Mouse (Mus musculus): ENCODE data around the gene Tatdn2. TPM values are rescaled to one million over a fixed set of nuclear protein-coding genes. Genes with fewer than 3 reads are reported as not detected.
"Not testable (repeated sequence)": the region's sequence is repeated elsewhere in the genome, so short reads cannot be mapped to it uniquely, and the experiment has no call there.

Gene Tatdn2
- polyA plus RNA-seq, 1 experiment from 2014 or later = 0.93 TPM

GRCm38 (mm10) chr6:113692661-113693133 lies 4.2 kb upstream of the Tatdn2 start:
- Histone ChIP-seq H3K4me1 (ENCODE audit: control insufficient read depth, insufficient read depth, low read length) (peaks cover 34% of the 10 kb centered on the region), H3K9me3 (replicated peaks; ENCODE audit: control insufficient read depth, low read length) (no peaks in the 10 kb centered on the region), H3K4me2 (peak overlapping the region; percentile 43), H3K27ac (ENCODE audit: low read depth, low read length) (no peak overlapping the region), H3K4me3 (ENCODE audit: low read depth, low read length) (no peak overlapping the region), H3K27me3 (ENCODE audit: control insufficient read depth, insufficient read depth, low read length) (no peaks in the 10 kb centered on the region), H3K9ac (ENCODE audit: low read depth, low read length) (no peak overlapping the region), H3K36me3 (ENCODE audit: control insufficient read depth, insufficient read depth, low read length) (no peaks in the 10 kb centered on the region)
- WGBS (ENCODE audit: insufficient replicate concordance) = 76% methylated on average over 5 of the region's 5 CpGs
- no peak for ATAC-seq (replicated peaks; ENCODE audit: insufficient number of reproducible peaks, low FRiP score, low TSS enrichment)

- 76% methylated on average over 5 of the region's 5 CpGs for WGBS (ENCODE audit: insufficient replicate concordance)
- H3K4me2 ChIP-seq = peak overlapping the region; percentile 43; the same call in 1 of the 2 replicates
Observed at GRCm38 (mm10) chr6:113693377-113693776, 3.5 kb upstream of the Tatdn2 start.

GRCm38 (mm10) chr6:113695203-113695602 lies 1.6 kb upstream of the Tatdn2 start:
- no peak for ATAC-seq (replicated peaks; ENCODE audit: insufficient number of reproducible peaks, low FRiP score, low TSS enrichment)
- no peak overlapping the region for H3K9ac ChIP-seq (ENCODE audit: low read depth, low read length)
- no peak overlapping the region for H3K4me2 ChIP-seq
- no peak overlapping the region for H3K27ac ChIP-seq (ENCODE audit: low read depth, low read length)
- H3K4me3 ChIP-seq (ENCODE audit: low read depth, low read length) = no peak overlapping the region
- no peaks in the 10 kb centered on the region; the same call in 1 of the 2 replicates for H3K36me3 ChIP-seq (ENCODE audit: control insufficient read depth, insufficient read depth, low read length)
- H3K27me3 ChIP-seq (ENCODE audit: control insufficient read depth, insufficient read depth, low read length) = no peaks in the 10 kb centered on the region
- no peaks in the 10 kb centered on the region for H3K9me3 ChIP-seq (replicated peaks; ENCODE audit: control insufficient read depth, low read length)
- WGBS (ENCODE audit: insufficient replicate concordance) = 68% methylated on average over 1 of the region's 1 CpGs
- H3K4me1 ChIP-seq (ENCODE audit: control insufficient read depth, insufficient read depth, low read length) = peaks cover 40% of the 10 kb centered on the region

More at GRCm38 (mm10) chr6:113693377-113693776, 3.5 kb upstream of the Tatdn2 start:
- Histone ChIP-seq H3K4me1 (ENCODE audit: control insufficient read depth, insufficient read depth, low read length) (peaks cover 38% of the 10 kb centered on the region), H3K27me3 (ENCODE audit: control insufficient read depth, insufficient read depth, low read length) (no peaks in the 10 kb centered on the region), H3K4me3 (ENCODE audit: low read depth, low read length) (no peak overlapping the region), H3K9me3 (replicated peaks; ENCODE audit: control insufficient read depth, low read length) (no peaks in the 10 kb centered on the region), H3K27ac (ENCODE audit: low read depth, low read length) (no peak overlapping the region), H3K36me3 (ENCODE audit: control insufficient read depth, insufficient read depth, low read length) (no peaks in the 10 kb centered on the region), H3K9ac (ENCODE audit: low read depth, low read length) (no peak overlapping the region)
- ATAC-seq (replicated peaks; ENCODE audit: insufficient number of reproducible peaks, low FRiP score, low TSS enrichment) = no peak

- H3K4me3 ChIP-seq (ENCODE audit: low read depth, low read length) = peak overlapping the region; percentile 85
- H3K4me1 ChIP-seq (ENCODE audit: control insufficient read depth, insufficient read depth, low read length) = peaks cover 36% of the 10 kb centered on the region
- H3K9me3 ChIP-seq (replicated peaks; ENCODE audit: control insufficient read depth, low read length) = no peaks in the 10 kb centered on the region
- H3K27me3 ChIP-seq (ENCODE audit: control insufficient read depth, insufficient read depth, low read length) = no peaks in the 10 kb centered on the region
- no peak for ATAC-seq (replicated peaks; ENCODE audit: insufficient number of reproducible peaks, low FRiP score, low TSS enrichment)
- peak overlapping the region; percentile 95 for H3K27ac ChIP-seq (ENCODE audit: low read depth, low read length)
- WGBS (ENCODE audit: insufficient replicate concordance) = 39% methylated on average over 4 of the region's 4 CpGs
- H3K4me2 ChIP-seq = peak overlapping the region; percentile 87
- H3K9ac ChIP-seq (ENCODE audit: low read depth, low read length) = peak overlapping the region; percentile 58
- H3K36me3 ChIP-seq (ENCODE audit: control insufficient read depth, insufficient read depth, low read length) = peaks cover 2% of the 10 kb centered on the region; the same call in 1 of the 2 replicates
Observed at GRCm38 (mm10) chr6:113695766-113696355, 989 bp upstream of the Tatdn2 start.

- Histone ChIP-seq H3K36me3 (ENCODE audit: control insufficient read depth, insufficient read depth, low read length) (peaks cover 6% of the 10 kb centered on the region; the same call in 1 of the 2 replicates), H3K27ac (ENCODE audit: low read depth, low read length) (peak overlapping the region; percentile 95), H3K4me1 (ENCODE audit: control insufficient read depth, insufficient read depth, low read length) (peaks cover 27% of the 10 kb centered on the region), H3K27me3 (ENCODE audit: control insufficient read depth, insufficient read depth, low read length) (no peaks in the 10 kb centered on the region), H3K9ac (ENCODE audit: low read depth, low read length) (peak overlapping the region; percentile 91), H3K4me3 (ENCODE audit: low read depth, low read length) (peak overlapping the region; percentile 85), H3K9me3 (replicated peaks; ENCODE audit: control insufficient read depth, low read length) (no peaks in the 10 kb centered on the region), H3K4me2 (peak overlapping the region; percentile 87)
- WGBS (ENCODE audit: insufficient replicate concordance) = under 1% methylated on average over 102 of the region's 113 CpGs
- ATAC-seq (replicated peaks; ENCODE audit: insufficient number of reproducible peaks, low FRiP score, low TSS enrichment) = no peak
Observed at GRCm38 (mm10) chr6:113697222-113698205, 664 bp downstream of the Tatdn2 start.

- no peak overlapping the region for H3K4me2 ChIP-seq
- H3K4me3 ChIP-seq (ENCODE audit: low read depth, low read length) = no peak overlapping the region
- no peak for ATAC-seq (replicated peaks; ENCODE audit: insufficient number of reproducible peaks, low FRiP score, low TSS enrichment)
- H3K27ac ChIP-seq (ENCODE audit: low read depth, low read length) = no peak overlapping the region
- 91% methylated on average over 3 of the region's 3 CpGs for WGBS (ENCODE audit: insufficient replicate concordance)
- H3K27me3 ChIP-seq (ENCODE audit: control insufficient read depth, insufficient read depth, low read length) = no peaks in the 10 kb centered on the region
- H3K36me3 ChIP-seq (ENCODE audit: control insufficient read depth, insufficient read depth, low read length) = peaks cover 39% of the 10 kb centered on the region
- no peaks in the 10 kb centered on the region for H3K9me3 ChIP-seq (replicated peaks; ENCODE audit: control insufficient read depth, low read length)
- H3K4me1 ChIP-seq (ENCODE audit: control insufficient read depth, insufficient read depth, low read length) = no peaks in the 10 kb centered on the region
- H3K9ac ChIP-seq (ENCODE audit: low read depth, low read length) = no peak overlapping the region
Observed at GRCm38 (mm10) chr6:113712718-113713117, 15.9 kb downstream of the Tatdn2 start.

GRCm38 (mm10) chr6:113713389-113713788 lies 16.5 kb downstream of the Tatdn2 start:
- not testable (repeated sequence) for H3K9me3 ChIP-seq (replicated peaks; ENCODE audit: control insufficient read depth, low read length); ATAC-seq (replicated peaks; ENCODE audit: insufficient number of reproducible peaks, low FRiP score, low TSS enrichment); H3K9ac ChIP-seq (ENCODE audit: low read depth, low read length); H3K4me1 ChIP-seq (ENCODE audit: control insufficient read depth, insufficient read depth, low read length); H3K4me2 ChIP-seq; H3K27me3 ChIP-seq (ENCODE audit: control insufficient read depth, insufficient read depth, low read length); H3K4me3 ChIP-seq (ENCODE audit: low read depth, low read length); H3K27ac ChIP-seq (ENCODE audit: low read depth, low read length)
- WGBS (ENCODE audit: insufficient replicate concordance) = 87% methylated on average over 5 of the region's 5 CpGs
- H3K36me3 ChIP-seq (ENCODE audit: control insufficient read depth, insufficient read depth, low read length) = peaks cover 37% of the 10 kb centered on the region

GRCm38 (mm10) chr6:113714276-113714675 lies 17.4 kb downstream of the Tatdn2 start:
- no peak overlapping the region for H3K4me2 ChIP-seq
- 93% methylated on average over 2 of the region's 2 CpGs for whole genome bisulfite sequencing (ENCODE audit: insufficient replicate concordance)
- no peak overlapping the region for H3K4me3 ChIP-seq (ENCODE audit: low read depth, low read length)
- no peak overlapping the region for H3K9ac ChIP-seq (ENCODE audit: low read depth, low read length)
- H3K4me1 ChIP-seq (ENCODE audit: control insufficient read depth, insufficient read depth, low read length) = no peaks in the 10 kb centered on the region
- no peaks in the 10 kb centered on the region for H3K9me3 ChIP-seq (replicated peaks; ENCODE audit: control insufficient read depth, low read length)
- no peak for ATAC-seq (replicated peaks; ENCODE audit: insufficient number of reproducible peaks, low FRiP score, low TSS enrichment)
- H3K27ac ChIP-seq (ENCODE audit: low read depth, low read length) = no peak overlapping the region
- peaks cover 29% of the 10 kb centered on the region for H3K36me3 ChIP-seq (ENCODE audit: control insufficient read depth, insufficient read depth, low read length)
- no peaks in the 10 kb centered on the region for H3K27me3 ChIP-seq (ENCODE audit: control insufficient read depth, insufficient read depth, low read length)
